Mouse (Mus musculus): ENCODE measurements at regions not wholly inside any gene's neighbourhood (a gene's known extent, or its start where the extent isn't known, plus 50 kb on each side); places are given as distances from the start of the nearest gene placed in this dataset.

- CTCF ChIA-PET = no interaction called here
Measured at GRCm38 (mm10) chr1:34930571-34930970, 80.8 kb downstream of the Plekhb2 start.

GRCm38 (mm10) chr1:34943196-34943595 is 93.4 kb downstream of the Plekhb2 start:
- CTCF ChIA-PET = no interaction called here

GRCm38 (mm10) chr1:34961633-34962507 is 112.1 kb downstream of the Plekhb2 start:
- CTCF ChIA-PET = no interaction called here

- CTCF ChIA-PET = no interaction called here
Measured at GRCm38 (mm10) chr1:34962508-34962885, 112.7 kb downstream of the Plekhb2 start.

GRCm38 (mm10) chr1:34974801-34975200 is 125.0 kb downstream of the Plekhb2 start:
- CTCF ChIA-PET = no interaction called here

- CTCF ChIA-PET = no interaction called here
Measured at GRCm38 (mm10) chr1:34978156-34978555, 128.4 kb downstream of the Plekhb2 start.

GRCm38 (mm10) chr1:34979350-34979749 is 129.6 kb downstream of the Plekhb2 start:
- CTCF ChIA-PET = no interaction called here

GRCm38 (mm10) chr1:34981934-34982333 is 132.2 kb downstream of the Plekhb2 start:
- CTCF ChIA-PET = no interaction called here

- CTCF ChIA-PET = no interaction called here
Measured at GRCm38 (mm10) chr1:34982966-34983365, 133.2 kb downstream of the Plekhb2 start.

GRCm38 (mm10) chr1:34986861-34987260 is 137.1 kb downstream of the Plekhb2 start:
- CTCF ChIA-PET = no interaction called here

- CTCF ChIA-PET = no interaction called here
Measured at GRCm38 (mm10) chr1:34987650-34988221, 138.0 kb downstream of the Plekhb2 start.

GRCm38 (mm10) chr1:34988225-34988624 is 138.4 kb downstream of the Plekhb2 start:
- CTCF ChIA-PET = no interaction called here

- CTCF ChIA-PET = no interaction called here
Measured at GRCm38 (mm10) chr1:35000801-35001200, 151.0 kb downstream of the Plekhb2 start.

GRCm38 (mm10) chr1:35017471-35017870 is 167.7 kb downstream of the Plekhb2 start:
- CTCF ChIA-PET = no interaction called here

- CTCF ChIA-PET = no interaction called here
Measured at GRCm38 (mm10) chr1:35032619-35033018, 182.8 kb downstream of the Plekhb2 start.

- CTCF ChIA-PET = no interaction called here
Measured at GRCm38 (mm10) chr1:35072811-35073210, 223.0 kb downstream of the Plekhb2 start.

- CTCF ChIA-PET = no interaction called here
Measured at GRCm38 (mm10) chr1:35094873-35095272, 245.1 kb downstream of the Plekhb2 start.

GRCm38 (mm10) chr1:35095785-35096184 is 246.0 kb downstream of the Plekhb2 start:
- CTCF ChIA-PET = no interaction called here

- CTCF ChIA-PET = no interaction called here
Measured at GRCm38 (mm10) chr1:35106665-35107064, 256.9 kb downstream of the Plekhb2 start.

GRCm38 (mm10) chr1:35109801-35110200 is 260.0 kb downstream of the Plekhb2 start:
- CTCF ChIA-PET = no interaction called here

GRCm38 (mm10) chr1:35115521-35115920 is 265.7 kb downstream of the Plekhb2 start:
- CTCF ChIA-PET = no interaction called here

- CTCF ChIA-PET = no interaction called here
Measured at GRCm38 (mm10) chr1:35137907-35138306, 288.1 kb downstream of the Plekhb2 start.

- CTCF ChIA-PET = no interaction called here
Measured at GRCm38 (mm10) chr1:35149036-35149435, 299.3 kb downstream of the Plekhb2 start.

GRCm38 (mm10) chr1:35162506-35162905 is 312.7 kb downstream of the Plekhb2 start:
- CTCF ChIA-PET = no interaction called here

Data from spleen, embryonic (tissue).